Mouse (Mus musculus): ENCODE measurements at regions not wholly inside any gene's neighbourhood (a gene's known extent, or its start where the extent isn't known, plus 50 kb on each side); places are given as distances from the start of the nearest gene placed in this dataset.

DNA sequence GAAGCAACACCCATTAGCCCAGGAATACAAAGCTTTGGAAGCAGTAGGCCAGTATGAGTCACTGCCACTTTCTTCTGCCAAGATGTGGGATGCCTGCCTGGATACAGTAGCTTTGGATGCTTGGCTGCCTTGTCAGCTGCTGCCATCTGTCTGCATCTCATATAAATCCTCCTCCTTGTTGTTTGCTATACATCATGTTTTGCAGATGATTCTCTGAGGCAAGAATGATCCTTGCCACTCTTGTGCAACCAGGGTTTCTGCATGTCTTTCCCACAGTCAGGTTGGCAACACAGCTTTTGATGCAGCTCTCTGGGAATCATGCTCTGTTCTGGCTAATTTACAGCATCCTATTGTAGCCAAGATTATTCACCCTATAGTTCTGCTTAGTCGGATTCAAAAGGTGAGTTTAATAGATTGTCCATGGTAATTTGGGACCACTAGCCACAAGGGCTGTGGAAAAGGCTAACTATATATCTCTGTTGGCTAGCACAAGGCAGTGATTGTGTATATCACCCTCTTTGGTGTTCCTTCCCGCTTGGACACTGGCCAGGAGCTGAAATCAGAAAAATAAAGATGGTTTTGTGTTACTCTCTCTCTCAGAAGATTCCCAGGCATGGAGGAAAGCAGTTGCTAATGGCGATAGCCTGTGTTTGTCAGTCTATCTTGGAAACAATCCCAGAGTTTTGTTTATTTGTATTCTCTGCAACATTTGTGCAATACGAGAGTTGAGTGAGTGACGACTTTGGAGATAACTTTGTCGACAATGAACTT, 1313.5 kb downstream of the Defb40 start:
- H3K79me2 ChIP-seq (replicated peaks; ENCODE audit: control insufficient read depth, extremely low read depth, insufficient read depth, poor library complexity, severe bottlenecking) = no peaks in the 10 kb centered on the region
- H3K9ac ChIP-seq (ENCODE audit: insufficient read depth, low read depth) = no peak overlapping the region
- TF ChIP-seq TCF12 (IDR thresholded peaks at IDR 0.05; ENCODE audit: low read depth, low read length) (no peak), MAX (IDR thresholded peaks at IDR 0.05; ENCODE audit: low read length) (no peak), MXI1 (IDR thresholded peaks at IDR 0.05; ENCODE audit: low read depth, low read length) (no peak), CHD1 (IDR thresholded peaks at IDR 0.05; ENCODE audit: low read depth, low read length) (no peak), JUND (conservative IDR thresholded peaks at IDR 0.05; ENCODE audit: low read depth, low read length) (no peak), JUN (IDR thresholded peaks at IDR 0.05; ENCODE audit: insufficient read depth, low read depth, low read length) (no peak), MYC (IDR thresholded peaks at IDR 0.05; ENCODE audit: low read depth, low read length) (no peak), RCOR1 (conservative IDR thresholded peaks at IDR 0.05; ENCODE audit: low read depth, low read length) (no peak), NELFE (IDR thresholded peaks at IDR 0.05; ENCODE audit: low read depth, low read length) (no peak), KAT2A (IDR thresholded peaks at IDR 0.05; ENCODE audit: insufficient replicate concordance, low read length) (no peak), EP300 (IDR thresholded peaks at IDR 0.05; ENCODE audit: low read length) (no peak), HCFC1 (IDR thresholded peaks at IDR 0.05; ENCODE audit: low read depth, low read length) (no peak), RAD21 (IDR thresholded peaks at IDR 0.05; ENCODE audit: low read depth, low read length) (no peak), ZKSCAN1 (IDR thresholded peaks at IDR 0.05; ENCODE audit: borderline replicate concordance, low read depth, low read length) (no peak)
- H3K27ac ChIP-seq (ENCODE audit: insufficient read depth, low read depth) = no peak overlapping the region
- H3K9me3 ChIP-seq (replicated peaks; ENCODE audit: low read length) = peaks cover 35% of the 10 kb centered on the region
- in situ Hi-C loops (cut with MboI; ENCODE audit: low pct_ligation_motif_present, low pct_unique_long_range_greater_than_20kb, low sequenced_read_pairs) (no loop called here), dilution Hi-C loops (cut with MboI; ENCODE audit: extremely low pct_ligation_motif_present, extremely low pct_unique_long_range_greater_than_20kb, low sequenced_read_pairs) (no loop called here)
- no peak overlapping the region for H3K4me2 ChIP-seq (ENCODE audit: insufficient read depth, low read depth, poor library complexity, severe bottlenecking)
- no peaks in the 10 kb centered on the region for H3K36me3 ChIP-seq (replicated peaks in 1 of 2; ENCODE audit: control insufficient read depth in 1 of 2, insufficient read depth in 1 of 2, low read length in 1 of 2)
- no peaks in the 10 kb centered on the region for H3K27me3 ChIP-seq (replicated peaks)
- no peaks in the 10 kb centered on the region for H3K4me1 ChIP-seq (ENCODE audit: control insufficient read depth in 1 of 2, insufficient read depth in 2 of 2)
- no peak for DNase-seq (ENCODE audit: extremely low read depth)
- H3K4me3 ChIP-seq (replicated peaks in 1 of 3; ENCODE audit: low read depth in 2 of 3, low read length in 2 of 3, poor library complexity in 1 of 3) = no peak overlapping the region

DNA sequence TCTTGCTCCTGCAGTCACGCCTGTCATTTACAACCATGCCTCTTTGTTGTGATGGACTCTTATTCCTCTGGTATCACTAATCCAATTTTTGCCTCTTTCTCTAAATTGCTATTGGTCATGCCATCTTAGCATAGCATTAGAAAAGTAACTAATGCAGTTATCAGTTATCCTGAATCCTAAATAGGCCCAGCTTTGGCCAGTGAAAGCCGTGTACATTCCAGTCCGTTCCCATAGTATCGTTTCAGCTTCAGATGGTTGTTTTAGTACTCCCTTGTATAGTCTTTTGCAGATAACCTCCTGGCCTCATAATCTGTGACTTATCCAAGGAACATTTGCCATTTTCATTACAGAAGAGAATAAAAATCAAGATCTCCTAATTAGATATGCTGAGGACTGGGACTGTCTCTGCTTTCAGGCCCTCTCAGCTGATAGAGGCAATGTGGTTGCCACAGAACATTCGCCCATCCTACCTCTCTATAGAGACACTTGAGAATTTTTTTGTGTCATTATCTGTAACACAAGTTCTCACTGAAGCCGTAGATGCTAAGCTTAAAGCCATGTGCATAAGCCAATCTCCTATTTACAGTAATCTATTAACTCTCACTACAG, 1318.2 kb downstream of the Defb40 start:
- dilution Hi-C loops (cut with MboI; ENCODE audit: extremely low pct_ligation_motif_present, extremely low pct_unique_long_range_greater_than_20kb, low sequenced_read_pairs) (no loop called here), in situ Hi-C loops (cut with MboI; ENCODE audit: low pct_ligation_motif_present, low pct_unique_long_range_greater_than_20kb, low sequenced_read_pairs) (no loop called here)
- H3K27me3 ChIP-seq (replicated peaks) = no peaks in the 10 kb centered on the region
- no peaks in the 10 kb centered on the region for H3K4me1 ChIP-seq (ENCODE audit: control insufficient read depth in 1 of 2, insufficient read depth in 2 of 2)
- no peaks in the 10 kb centered on the region for H3K79me2 ChIP-seq (replicated peaks; ENCODE audit: control insufficient read depth, extremely low read depth, insufficient read depth, poor library complexity, severe bottlenecking)
- no peaks in the 10 kb centered on the region for H3K36me3 ChIP-seq (replicated peaks in 1 of 2; ENCODE audit: control insufficient read depth in 1 of 2, insufficient read depth in 1 of 2, low read length in 1 of 2)
- H3K4me2 ChIP-seq (ENCODE audit: insufficient read depth, low read depth, poor library complexity, severe bottlenecking) = no peak overlapping the region
- H3K4me3 ChIP-seq (replicated peaks in 1 of 3; ENCODE audit: low read depth in 2 of 3, low read length in 2 of 3, poor library complexity in 1 of 3) = no peak overlapping the region
- no peak overlapping the region for H3K27ac ChIP-seq (ENCODE audit: insufficient read depth, low read depth)
- DNase-seq (ENCODE audit: extremely low read depth) = no peak
- TF ChIP-seq KAT2A (IDR thresholded peaks at IDR 0.05; ENCODE audit: insufficient replicate concordance, low read length) = no peak
- no peak overlapping the region for H3K9ac ChIP-seq (ENCODE audit: insufficient read depth, low read depth)
- H3K9me3 ChIP-seq (replicated peaks; ENCODE audit: low read length) = peaks cover 28% of the 10 kb centered on the region
